Mouse (Mus musculus) lung, postnatal 0 days (tissue): ENCODE measurements around the gene Lin28a. TPM values are rescaled to one million over a fixed set of nuclear protein-coding genes. Genes with fewer than 3 reads are reported as not detected.

Source experiments
- ATAC-seq: fragments of 200-750 bp; cut with Nextera tagmentation; 2 replicates; pipeline ENCODE4 v1.8.0; 2017; ENCODE audit warnings: moderate library complexity
- DNase-seq: peaks from one replicate; pipeline ENCODE4 v3.0.0-alpha.2; 2016; ENCODE audit warnings: low spot score
- H3K27ac ChIP-seq: fragments of 300-500 bp; sonication (generic); 2 replicates; pipeline ENCODE4 v1.5.1; 2014; ENCODE audit warnings: antibody characterized with exemption, mild to moderate bottlenecking, low read length, mixed read lengths
- H3K27me3 ChIP-seq: fragments of 300-500 bp; sonication (generic); replicated peaks from 2 replicates; pipeline ENCODE4 v1.6.1; 2014; ENCODE audit warnings: low read length, mixed read lengths; ENCODE audit not compliant: insufficient read depth
- H3K36me3 ChIP-seq: fragments of 300-500 bp; sonication (generic); 2 replicates; pipeline ENCODE4 v1.6.1; 2014; ENCODE audit warnings: low read length, mixed read lengths; ENCODE audit not compliant: insufficient read depth
- H3K4me1 ChIP-seq: fragments of 300-500 bp; sonication (generic); 2 replicates; pipeline ENCODE4 v1.6.1; 2014; ENCODE audit warnings: antibody characterized with exemption, low read depth, low read length, mixed read lengths; ENCODE audit not compliant: insufficient read depth
- H3K4me2 ChIP-seq: fragments of 300-500 bp; sonication (generic); replicated peaks from 2 replicates; pipeline ENCODE4 v1.6.1; 2014; ENCODE audit warnings: low read depth, mild to moderate bottlenecking, low read length, moderate library complexity, mixed read lengths
- H3K4me3 ChIP-seq: fragments of 300-500 bp; sonication (generic); 2 replicates; pipeline ENCODE4 v1.5.1; 2014; ENCODE audit warnings: low read depth, low read length
- H3K9ac ChIP-seq: fragments of 300-500 bp; sonication (generic); replicated peaks from 2 replicates; pipeline ENCODE4 v1.6.1; 2014; ENCODE audit warnings: low read depth, mild to moderate bottlenecking
- H3K9me3 ChIP-seq: fragments of 300-500 bp; sonication (generic); 2 replicates; pipeline ENCODE4 v1.6.1; 2016; ENCODE audit warnings: low read length, mixed read lengths
- CTCF ChIP-seq: IDR thresholded peaks from 2 replicates; pipeline ENCODE4 v1.5.1; 2016; ENCODE audit warnings: antibody characterized with exemption, mild to moderate bottlenecking
- EP300 ChIP-seq: IDR thresholded peaks from 2 replicates; pipeline ENCODE4 v1.6.1; 2016; ENCODE audit warnings: antibody characterized with exemption, mild to moderate bottlenecking, control low read depth
- WGBS: fragments of 180-500 bp; shearing (Covaris S2); extraction: QIAGEN DNeasy Blood & Tissue Kit; methylation state at CpG from one replicate; pipeline ENCODE4 v1.1.7; 2014; 5-methylcytosine and 5-hydroxymethylcytosine counted together
- polyA plus RNA-seq: library from polyadenylated mRNA; unstranded; fragments of >200 nt; fragmentation: Nextera tagmentation; extraction: Ambion mirVana; gene quantifications from 2 replicates; pipeline ENCODE4 v1.2.1, GENCODE M21; 2015

Lin28a gene
- polyA plus RNA-seq, 1 experiment from 2014 or later = not detected

- Histone ChIP-seq H3K4me3 (no peak overlapping the region), H3K9ac (no peak overlapping the region), H3K36me3 (no peaks in the 10 kb centered on the region), H3K27me3 (peaks cover 28% of the 10 kb centered on the region), H3K4me1 (no peaks in the 10 kb centered on the region), H3K4me2 (no peak overlapping the region), H3K9me3 (no peaks in the 10 kb centered on the region), H3K27ac (no peak overlapping the region)
- TF ChIP-seq EP300 = no peak
- TF ChIP-seq CTCF = no peak
- ATAC-seq (no peak), DNase-seq (peak; percentile 79)
- 1% methylated on average over 11 of the region's 11 CpGs for WGBS
These were observed 2.0 kb upstream of the Lin28a start for GRCm38 (mm10) chr4:134020621-134021020.

- Histone ChIP-seq H3K9ac (no peak overlapping the region), H3K9me3 (no peaks in the 10 kb centered on the region), H3K4me2 (no peak overlapping the region), H3K36me3 (no peaks in the 10 kb centered on the region), H3K27ac (no peak overlapping the region), H3K4me1 (no peaks in the 10 kb centered on the region), H3K4me3 (no peak overlapping the region), H3K27me3 (peaks cover 28% of the 10 kb centered on the region)
- DNase-seq (no peak), ATAC-seq (no peak)
- TF ChIP-seq EP300 (no peak), CTCF (no peak)
- 3% methylated on average over 16 of the region's 16 CpGs for WGBS
These were observed 1.2 kb upstream of the Lin28a start for GRCm38 (mm10) chr4:134019641-134020351.

DNA sequence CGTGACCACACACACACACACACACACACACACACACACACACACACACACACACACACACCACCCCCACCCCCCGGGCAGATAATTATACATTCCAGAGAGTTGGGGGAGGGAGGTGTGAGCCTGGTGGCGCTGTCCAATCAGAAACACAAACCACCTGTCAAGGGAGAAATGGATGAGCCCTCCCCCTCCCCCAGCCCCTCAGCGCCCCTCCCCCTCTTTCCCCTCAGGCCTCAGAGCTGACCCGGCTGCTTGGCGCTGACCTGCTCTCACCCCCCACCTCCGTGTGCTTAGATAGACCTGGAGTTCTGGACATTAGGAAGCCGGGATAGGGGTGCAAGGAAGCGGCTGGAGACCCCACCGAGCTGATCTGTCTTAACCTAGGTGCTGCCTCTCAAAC lies 569 bp upstream of the Lin28a start:
- DNase-seq = no peak
- Histone ChIP-seq H3K27ac (no peak overlapping the region), H3K9ac (no peak overlapping the region), H3K9me3 (no peaks in the 10 kb centered on the region), H3K4me1 (no peaks in the 10 kb centered on the region), H3K27me3 (peaks cover 28% of the 10 kb centered on the region), H3K4me2 (no peak overlapping the region), H3K36me3 (no peaks in the 10 kb centered on the region), H3K4me3 (no peak overlapping the region)
- 0% methylated on average over 4 of the region's 10 CpGs for WGBS
- ATAC-seq = no peak
- TF ChIP-seq EP300 = no peak
- no peak for TF ChIP-seq CTCF

GRCm38 (mm10) chr4:134018038-134018778 lies 433 bp downstream of the Lin28a start:
- H3K27ac ChIP-seq = no peak overlapping the region
- ATAC-seq = no peak
- H3K9me3 ChIP-seq = no peaks in the 10 kb centered on the region
- no peaks in the 10 kb centered on the region for H3K36me3 ChIP-seq
- H3K4me1 ChIP-seq = no peaks in the 10 kb centered on the region
- no peak overlapping the region for H3K4me2 ChIP-seq
- H3K9ac ChIP-seq = no peak overlapping the region
- DNase-seq = no peak
- TF ChIP-seq CTCF = no peak
- 2% methylated on average over 46 of the region's 46 CpGs for WGBS
- H3K27me3 ChIP-seq = peaks cover 28% of the 10 kb centered on the region
- no peak overlapping the region for H3K4me3 ChIP-seq

GRCm38 (mm10) chr4:134017201-134017865 lies 1.3 kb downstream of the Lin28a start:
- peaks cover 28% of the 10 kb centered on the region for H3K27me3 ChIP-seq
- WGBS = 3% methylated on average over 21 of the region's 21 CpGs
- H3K4me3 ChIP-seq = no peak overlapping the region
- H3K27ac ChIP-seq = no peak overlapping the region
- no peak overlapping the region for H3K9ac ChIP-seq
- no peak for DNase-seq
- ATAC-seq = no peak
- TF ChIP-seq EP300 = no peak
- TF ChIP-seq CTCF = no peak
- no peaks in the 10 kb centered on the region for H3K4me1 ChIP-seq
- H3K36me3 ChIP-seq = no peaks in the 10 kb centered on the region
- no peak overlapping the region for H3K4me2 ChIP-seq
- H3K9me3 ChIP-seq = no peaks in the 10 kb centered on the region

- 7% methylated on average over 8 of the region's 8 CpGs for WGBS
- DNase-seq (no peak), ATAC-seq (no peak)
- Histone ChIP-seq H3K9ac (no peak overlapping the region), H3K4me3 (no peak overlapping the region), H3K36me3 (no peaks in the 10 kb centered on the region), H3K27me3 (peaks cover 28% of the 10 kb centered on the region), H3K4me2 (no peak overlapping the region), H3K4me1 (no peaks in the 10 kb centered on the region), H3K27ac (no peak overlapping the region), H3K9me3 (no peaks in the 10 kb centered on the region)
- no peak for TF ChIP-seq CTCF
- TF ChIP-seq EP300 = no peak
These were observed 1.9 kb downstream of the Lin28a start for GRCm38 (mm10) chr4:134016767-134017166.
